Mouse (Mus musculus) MEL-GATA-1-ER (cell line): ENCODE results near the gene Msi2.

ENCODE experiments used
- DNase-seq: peaks from one replicate; pipeline ENCODE4 v3.0.0-alpha.2; 2012; ENCODE audit warnings: low read depth; ENCODE audit errors: extremely low read depth

Gene Msi2

GRCm38 (mm10) chr11:88406408-88406915, 311.9 kb downstream of the Msi2 start:
- DNase-seq, result no peak

GRCm38 (mm10) chr11:88404816-88405613, 313.3 kb downstream of the Msi2 start:
- no peak for DNase-seq

- no peak for DNase-seq
These were observed 314.1 kb downstream of the Msi2 start for GRCm38 (mm10) chr11:88404247-88404677.

- no peak for DNase-seq
These were observed 316.0 kb downstream of the Msi2 start for GRCm38 (mm10) chr11:88402290-88402689.

- no peak for DNase-seq
These were observed 317.0 kb downstream of the Msi2 start for GRCm38 (mm10) chr11:88401333-88401732.

- DNase-seq, result no peak
These were observed 317.4 kb downstream of the Msi2 start for GRCm38 (mm10) chr11:88400926-88401325.

GRCm38 (mm10) chr11:88400235-88400634, 318.1 kb downstream of the Msi2 start:
- peak; percentile 2 for DNase-seq

GRCm38 (mm10) chr11:88399431-88399830, 318.9 kb downstream of the Msi2 start:
- DNase-seq, result no peak

- DNase-seq, result no peak
These were observed 319.3 kb downstream of the Msi2 start for GRCm38 (mm10) chr11:88399028-88399427.

- no peak for DNase-seq
These were observed 323.0 kb downstream of the Msi2 start for GRCm38 (mm10) chr11:88395076-88395990.

GRCm38 (mm10) chr11:88394341-88395075, 323.8 kb downstream of the Msi2 start:
- no peak for DNase-seq

- no peak for DNase-seq
These were observed 325.6 kb downstream of the Msi2 start for GRCm38 (mm10) chr11:88392715-88393114.

GRCm38 (mm10) chr11:88391181-88391814, 327.0 kb downstream of the Msi2 start:
- no peak for DNase-seq

- no peak for DNase-seq
These were observed 328.8 kb downstream of the Msi2 start for GRCm38 (mm10) chr11:88389530-88389929.

GRCm38 (mm10) chr11:88386916-88387315, 331.4 kb downstream of the Msi2 start:
- DNase-seq, result no peak

GRCm38 (mm10) chr11:88382449-88382848, 335.9 kb downstream of the Msi2 start:
- no peak for DNase-seq

GRCm38 (mm10) chr11:88381145-88381909, 337.0 kb downstream of the Msi2 start:
- no peak for DNase-seq

GRCm38 (mm10) chr11:88379635-88380034, 338.7 kb downstream of the Msi2 start:
- no peak for DNase-seq

- DNase-seq, result no peak
These were observed 339.5 kb downstream of the Msi2 start for GRCm38 (mm10) chr11:88378686-88379339.

GRCm38 (mm10) chr11:88372589-88372988, 345.7 kb downstream of the Msi2 start:
- no peak for DNase-seq
